Mouse (Mus musculus): ENCODE measurements around the gene Rhag.

The Rhag gene

DNA sequence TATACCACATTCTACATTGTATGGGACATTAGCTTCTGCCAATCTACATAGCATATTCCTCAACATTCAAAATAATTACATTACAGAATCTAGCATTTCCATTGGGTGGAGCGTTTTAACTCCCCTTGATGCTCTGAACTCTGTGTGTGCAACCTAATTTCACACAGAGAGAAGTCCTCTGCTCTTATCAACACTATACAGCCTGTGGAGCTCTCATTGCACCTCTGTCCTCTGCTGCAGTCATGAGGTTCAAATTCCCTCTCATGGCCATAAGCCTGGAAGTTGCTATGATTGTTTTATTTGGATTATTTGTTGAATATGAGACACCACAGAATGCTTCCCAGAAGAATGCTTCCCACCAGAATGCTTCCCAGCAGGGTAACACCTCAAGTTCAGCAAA lies at the start of gene Rhag:
TSS of gene Rhag (plus strand) at position 193 of the 400 bp plus-strand sequence.
- in situ Hi-C loops (cut with MboI; ENCODE audit: low pct_unique_long_range_greater_than_20kb in 1 of 2, low sequenced_read_pairs in 2 of 2, unreplicated experiment in 1 of 2) = no loop called here

DNA sequence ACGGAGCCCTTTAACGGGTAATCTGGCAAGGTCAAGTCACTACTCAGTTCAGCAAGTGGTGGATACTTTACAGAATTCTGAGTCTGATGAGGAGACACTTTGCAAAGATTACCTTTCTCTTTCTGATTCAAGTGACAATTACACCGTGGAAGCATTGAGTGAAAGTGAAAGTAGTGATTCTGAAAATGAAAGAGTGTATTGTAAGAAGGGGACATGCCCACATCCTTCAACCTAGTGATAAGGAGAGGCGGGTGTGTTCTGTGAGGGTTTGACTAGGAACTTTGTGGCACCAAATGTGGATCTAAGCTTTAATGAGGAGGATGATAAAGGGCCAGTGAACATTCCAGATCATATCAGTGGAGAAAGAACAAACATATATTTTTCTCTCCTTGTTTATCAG lies 47.3 kb upstream of the Rhag start:
- in situ Hi-C loops (cut with MboI; ENCODE audit: low pct_unique_long_range_greater_than_20kb in 1 of 2, low sequenced_read_pairs in 2 of 2, unreplicated experiment in 1 of 2) = no loop called here

DNA sequence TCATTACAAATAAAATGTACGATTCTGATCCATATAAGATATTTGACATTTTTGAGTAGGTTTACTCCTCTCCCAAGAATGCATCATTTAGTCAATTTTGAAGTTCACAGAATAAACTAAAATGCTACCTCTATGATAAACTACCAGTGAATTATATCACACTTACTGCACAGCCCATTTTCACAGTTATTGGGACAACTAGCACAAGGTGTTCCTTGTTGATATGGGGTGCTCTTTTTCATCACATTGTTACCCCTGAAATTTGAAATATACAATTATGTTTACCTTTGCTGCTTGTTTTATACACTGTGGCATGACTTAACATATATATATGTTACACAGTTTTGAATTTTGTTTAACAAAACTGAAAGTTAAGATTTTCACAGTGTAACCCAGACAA lies 43.8 kb upstream of the Rhag start:
- in situ Hi-C loops (cut with MboI; ENCODE audit: low pct_unique_long_range_greater_than_20kb in 1 of 2, low sequenced_read_pairs in 2 of 2, unreplicated experiment in 1 of 2) = no loop called here

DNA sequence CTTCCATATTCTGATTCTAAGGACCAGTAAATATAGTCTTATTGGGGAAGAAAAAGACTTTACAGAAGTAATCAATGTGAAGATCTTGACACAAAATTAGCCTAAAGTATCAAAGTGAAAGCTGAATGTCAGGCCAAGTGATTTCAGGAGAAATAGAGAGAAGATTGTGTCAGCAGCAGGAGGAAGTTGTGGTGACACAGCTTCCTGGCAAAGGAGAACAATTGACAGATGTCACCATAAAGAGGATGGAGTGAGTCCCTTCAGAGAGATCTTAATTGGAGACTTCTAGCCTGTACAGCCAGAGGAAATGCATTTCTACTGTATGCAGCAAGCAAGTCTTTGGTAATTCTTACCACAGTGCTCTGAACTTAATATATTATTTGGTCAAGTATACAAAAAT lies 21.0 kb upstream of the Rhag start:
- in situ Hi-C loops (cut with MboI; ENCODE audit: low pct_unique_long_range_greater_than_20kb in 1 of 2, low sequenced_read_pairs in 2 of 2, unreplicated experiment in 1 of 2) = no loop called here

DNA sequence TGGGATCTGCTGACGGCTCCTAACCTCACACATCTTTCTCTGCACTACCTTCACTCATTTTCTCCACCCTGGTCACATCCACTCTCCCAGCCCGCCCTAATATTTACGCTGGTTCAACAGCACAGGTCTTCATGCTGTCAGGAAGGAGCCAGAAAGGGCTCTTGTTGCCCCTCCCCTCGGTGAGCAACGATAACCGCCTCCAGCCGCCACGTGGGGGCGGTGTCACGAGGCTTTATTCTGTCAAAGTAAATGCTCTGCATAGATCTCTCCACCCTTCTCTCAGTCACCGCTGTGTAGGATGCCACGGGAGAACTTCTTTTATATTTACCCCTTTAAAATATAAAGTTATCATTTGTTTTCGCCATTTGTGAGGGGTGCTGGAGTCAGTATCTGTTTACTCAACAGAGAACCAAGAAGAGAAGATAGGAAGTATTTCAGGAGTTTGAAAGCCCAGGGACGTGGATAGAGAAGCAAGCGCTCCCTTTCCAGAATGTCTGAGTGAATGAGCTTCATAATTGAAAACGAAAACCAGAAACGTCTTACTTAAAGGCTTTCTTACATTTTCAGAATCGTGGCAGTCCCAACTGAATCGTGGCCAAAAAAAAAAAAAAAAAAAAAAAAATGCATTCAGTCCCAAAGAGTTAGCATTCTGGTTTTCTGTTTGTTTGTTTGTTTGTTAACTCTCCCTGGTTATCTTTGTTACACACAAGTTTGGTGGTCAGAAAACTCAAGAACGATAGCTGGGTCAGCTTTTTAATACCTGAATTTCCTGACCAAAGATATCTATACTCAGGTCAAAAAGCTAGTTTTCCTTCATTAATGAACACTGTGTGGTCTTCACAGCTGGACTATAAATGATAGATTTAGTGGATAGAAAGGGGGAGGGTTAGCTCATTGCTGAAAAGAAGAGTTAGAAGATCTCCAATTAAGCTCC lies 16.7 kb upstream of the Rhag start:
- in situ Hi-C loops (cut with MboI; ENCODE audit: low pct_unique_long_range_greater_than_20kb in 1 of 2, low sequenced_read_pairs in 2 of 2, unreplicated experiment in 1 of 2) = no loop called here

DNA sequence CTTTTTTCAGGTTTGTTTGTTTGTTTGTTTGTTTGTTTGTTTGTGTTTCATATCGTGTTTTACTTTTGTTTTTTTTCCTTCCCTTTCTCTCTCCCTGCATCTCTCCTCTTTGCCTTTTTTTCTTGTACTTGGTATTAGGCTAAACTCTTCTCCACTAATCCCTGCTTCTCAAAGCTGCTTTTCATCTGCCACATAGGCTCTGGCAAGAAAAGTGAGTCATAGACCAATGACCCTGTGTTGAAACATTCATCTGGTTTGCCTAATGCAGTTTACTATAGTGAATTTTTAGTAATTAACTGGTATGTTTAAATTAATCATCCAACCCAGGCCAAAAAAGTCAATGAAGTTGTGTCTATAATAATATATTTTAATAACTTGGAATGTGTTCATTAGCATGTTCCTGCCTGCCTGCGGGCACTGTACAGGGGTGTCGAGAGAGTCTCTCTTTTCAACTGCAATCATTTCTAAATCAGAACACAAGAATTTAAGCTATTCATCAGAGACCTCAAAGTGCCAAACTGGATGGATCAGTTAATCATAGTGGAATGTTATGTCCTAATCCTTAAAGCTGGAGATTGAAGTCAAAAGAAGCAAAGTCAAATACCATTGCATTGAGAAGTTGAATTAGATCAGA lies 8.1 kb upstream of the Rhag start:
- in situ Hi-C loops (cut with MboI; ENCODE audit: low pct_unique_long_range_greater_than_20kb in 1 of 2, low sequenced_read_pairs in 2 of 2, unreplicated experiment in 1 of 2) = no loop called here

DNA sequence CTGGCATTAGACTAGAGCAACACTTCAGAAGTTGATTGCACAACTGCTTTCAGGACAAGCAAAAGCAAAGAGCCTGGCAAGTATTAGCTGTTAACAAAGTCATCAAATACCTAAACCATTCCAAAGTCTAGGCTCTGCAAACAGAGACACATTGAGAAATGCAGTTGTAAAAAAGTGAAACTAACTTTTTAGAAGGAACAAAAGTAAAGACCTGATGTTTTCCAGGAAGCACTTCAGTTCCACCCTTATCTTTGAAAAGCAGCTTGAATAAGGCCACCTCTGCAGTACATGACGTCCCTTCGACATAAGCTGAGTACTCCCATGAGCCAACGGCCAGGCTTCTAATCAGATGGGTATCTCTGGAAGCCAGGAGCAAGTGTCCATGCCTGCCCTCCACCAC lies 4.4 kb upstream of the Rhag start:
- in situ Hi-C loops (cut with MboI; ENCODE audit: low pct_unique_long_range_greater_than_20kb in 1 of 2, low sequenced_read_pairs in 2 of 2, unreplicated experiment in 1 of 2) = no loop called here

DNA sequence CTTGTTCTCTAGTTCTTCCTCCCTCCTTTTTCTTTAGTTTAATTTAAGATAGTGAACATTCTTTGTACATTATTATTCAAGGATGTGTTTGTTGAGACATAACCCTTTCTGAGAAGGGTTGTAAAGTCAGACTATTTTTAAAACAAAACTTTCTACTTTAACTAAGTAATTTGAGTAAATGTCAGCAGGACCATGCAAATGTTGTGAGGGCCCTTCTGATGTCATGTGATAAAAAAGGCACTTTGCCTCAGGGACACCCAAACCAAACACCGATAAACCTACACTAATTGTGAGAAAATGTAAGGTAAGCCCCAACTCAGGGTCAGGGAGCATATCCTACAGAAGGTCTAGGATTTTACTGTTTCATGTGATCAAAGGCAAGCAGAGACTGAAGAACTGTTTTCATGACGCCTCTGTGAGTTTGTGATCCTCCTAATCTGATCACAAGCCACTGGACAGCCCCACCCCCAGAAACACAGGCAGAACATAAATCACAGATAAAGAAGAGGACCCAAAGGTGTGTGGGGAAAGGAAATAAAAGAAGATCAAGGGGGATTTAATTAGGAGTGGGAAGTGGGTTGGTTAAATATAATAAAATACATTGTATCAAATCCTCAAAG lies 3.9 kb upstream of the Rhag start, which contains the start of gene Crisp2:
TSS of gene Crisp2 (minus strand) at position 51 of the 620 bp plus-strand sequence.
- in situ Hi-C loops (cut with MboI; ENCODE audit: low pct_unique_long_range_greater_than_20kb in 1 of 2, low sequenced_read_pairs in 2 of 2, unreplicated experiment in 1 of 2) = no loop called here

DNA sequence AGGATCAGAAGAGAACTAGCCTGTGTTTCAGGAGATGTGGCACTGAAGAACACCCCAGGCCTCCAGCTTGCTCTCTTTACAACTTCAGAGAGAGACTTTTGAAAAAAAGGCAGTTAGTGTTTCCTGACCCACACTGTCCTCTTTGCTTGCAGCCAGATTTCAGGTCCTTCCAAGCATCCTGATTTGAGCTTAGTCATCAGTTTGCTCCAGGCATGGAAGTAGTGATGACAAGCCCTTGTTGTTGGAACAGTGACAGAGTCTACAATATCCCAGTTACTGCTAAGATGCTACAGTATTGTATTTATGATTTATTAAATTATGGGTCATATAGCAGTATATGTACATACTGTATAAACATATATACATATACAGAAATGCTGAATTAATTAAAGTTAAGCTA lies 2.9 kb upstream of the Rhag start:
- in situ Hi-C loops (cut with MboI; ENCODE audit: low pct_unique_long_range_greater_than_20kb in 1 of 2, low sequenced_read_pairs in 2 of 2, unreplicated experiment in 1 of 2) = no loop called here

DNA sequence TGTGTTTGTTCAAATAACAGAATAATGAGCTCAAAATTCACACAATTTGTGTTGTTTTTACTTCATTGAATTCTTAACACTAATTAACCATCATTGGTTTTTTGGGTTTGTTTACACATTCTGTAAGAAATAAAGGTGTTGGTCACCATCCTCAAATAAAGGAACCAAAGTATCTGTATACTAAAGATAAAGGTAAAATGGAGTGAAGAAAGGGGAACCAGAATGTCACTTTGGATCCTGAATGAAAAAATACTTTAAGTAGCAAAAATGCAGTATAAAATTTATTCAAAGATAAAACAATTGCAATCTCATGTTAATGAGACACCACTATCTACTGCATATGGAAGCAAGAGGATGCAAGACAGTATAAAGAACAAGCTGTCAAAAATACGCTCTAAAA lies 634 bp downstream of the Rhag start:
- in situ Hi-C loops (cut with MboI; ENCODE audit: low pct_unique_long_range_greater_than_20kb in 1 of 2, low sequenced_read_pairs in 2 of 2, unreplicated experiment in 1 of 2) = no loop called here

DNA sequence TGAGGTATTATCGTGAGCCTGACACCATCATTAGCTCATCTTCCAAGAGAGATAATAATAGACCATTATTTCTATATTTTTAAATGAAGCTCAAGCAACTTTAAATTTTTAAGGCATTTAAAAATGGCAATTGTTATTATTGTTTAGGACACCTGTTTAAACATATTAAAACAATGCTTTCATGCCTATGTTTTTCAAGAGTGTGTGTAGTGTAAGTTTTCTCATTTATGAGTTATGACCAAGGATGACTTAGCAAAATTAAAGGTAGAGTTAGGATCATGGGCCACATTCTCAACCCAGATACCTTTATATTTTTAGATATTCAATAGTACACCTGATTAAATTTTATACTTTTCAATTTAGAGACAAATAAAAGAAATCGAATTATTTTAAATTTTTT lies 1.3 kb downstream of the Rhag start:
- in situ Hi-C loops (cut with MboI; ENCODE audit: low pct_unique_long_range_greater_than_20kb in 1 of 2, low sequenced_read_pairs in 2 of 2, unreplicated experiment in 1 of 2) = no loop called here

DNA sequence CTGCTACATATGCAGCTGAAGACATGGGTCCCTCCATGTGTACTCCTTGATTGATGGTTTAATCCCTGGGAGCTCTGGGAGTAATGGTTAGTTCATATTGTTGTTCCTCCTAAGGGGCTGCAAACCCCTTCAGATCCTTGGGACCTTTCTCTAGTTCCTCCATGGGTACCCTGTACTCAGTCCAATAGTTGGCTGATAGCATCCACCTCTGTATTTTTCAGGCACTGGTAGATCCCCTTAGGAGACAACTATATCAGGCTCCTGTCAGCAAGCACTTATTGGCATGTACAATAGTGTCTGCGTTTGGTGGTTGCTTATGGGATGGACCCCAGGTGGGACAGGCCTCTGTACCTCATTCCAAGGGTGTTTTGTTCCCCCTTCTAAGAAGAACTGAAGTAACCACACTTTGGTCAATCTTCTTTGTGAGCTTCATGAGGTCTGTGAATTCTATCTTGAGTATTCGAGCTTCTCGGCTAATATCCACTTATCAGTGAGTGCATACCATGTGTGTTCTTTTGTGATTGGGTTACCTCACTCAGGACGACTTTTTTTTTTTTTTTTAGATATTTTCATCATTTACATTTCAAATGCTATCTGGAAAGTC lies 6.5 kb downstream of the Rhag start:
- in situ Hi-C loops (cut with MboI; ENCODE audit: low pct_unique_long_range_greater_than_20kb in 1 of 2, low sequenced_read_pairs in 2 of 2, unreplicated experiment in 1 of 2) = no loop called here

DNA sequence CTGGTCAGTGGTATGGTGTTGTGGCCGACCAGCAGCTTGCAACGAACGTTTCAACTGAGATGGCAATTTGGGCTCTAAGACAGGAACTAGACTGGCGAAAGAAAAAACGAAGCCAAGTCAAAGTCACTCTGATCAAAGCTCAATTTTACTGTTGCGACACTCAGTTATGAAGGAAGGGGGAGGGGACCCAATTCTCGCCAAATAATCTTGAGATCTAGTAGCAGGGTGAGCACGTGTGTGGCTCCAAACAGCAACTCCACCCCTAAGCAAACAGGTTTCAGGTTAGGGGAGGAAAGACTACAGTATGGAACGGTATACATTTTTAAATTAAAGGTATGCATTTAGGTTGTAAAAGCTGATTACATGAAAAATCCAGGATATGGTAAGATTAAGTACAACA lies 10.6 kb downstream of the Rhag start:
- in situ Hi-C loops (cut with MboI; ENCODE audit: low pct_unique_long_range_greater_than_20kb in 1 of 2, low sequenced_read_pairs in 2 of 2, unreplicated experiment in 1 of 2) = no loop called here

DNA sequence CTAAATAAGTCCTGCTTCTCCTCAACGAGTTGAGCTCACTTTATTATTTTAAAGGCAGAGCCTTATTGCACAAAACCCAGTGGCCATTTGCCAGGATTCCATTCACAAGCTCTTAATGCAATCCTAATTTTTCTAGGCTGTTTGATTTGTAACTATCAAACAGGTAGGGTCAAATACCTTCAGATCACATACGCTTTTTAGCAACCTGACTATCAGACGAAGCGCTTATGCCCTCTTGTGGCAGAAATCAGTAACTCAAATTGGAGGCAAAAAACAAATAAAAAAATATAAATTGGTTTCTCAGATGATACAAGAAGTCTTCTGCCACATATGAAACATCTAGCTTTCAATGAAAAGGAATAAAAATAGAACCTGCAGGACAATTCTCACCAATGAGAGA lies 12.9 kb downstream of the Rhag start:
- in situ Hi-C loops (cut with MboI; ENCODE audit: low pct_unique_long_range_greater_than_20kb in 1 of 2, low sequenced_read_pairs in 2 of 2, unreplicated experiment in 1 of 2) = no loop called here

DNA sequence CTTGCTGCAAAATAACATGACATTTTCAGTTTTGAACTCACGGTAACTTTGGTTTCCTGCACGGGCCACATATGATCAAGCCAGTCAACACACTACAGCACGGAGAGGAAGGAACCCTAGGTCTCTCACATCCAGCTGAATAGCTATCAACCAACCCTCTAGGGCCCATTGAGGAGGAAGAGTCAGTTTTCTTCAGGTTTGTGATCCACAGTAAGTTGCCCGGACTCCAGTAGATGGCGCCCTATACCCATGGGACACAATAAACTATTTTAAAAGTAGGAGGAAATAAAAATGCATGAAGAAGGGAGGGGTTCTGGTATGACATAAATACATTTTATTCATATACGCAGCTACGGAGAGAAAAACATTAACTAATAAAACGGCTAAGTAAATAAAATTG lies 13.6 kb downstream of the Rhag start:
- in situ Hi-C loops (cut with MboI; ENCODE audit: low pct_unique_long_range_greater_than_20kb in 1 of 2, low sequenced_read_pairs in 2 of 2, unreplicated experiment in 1 of 2) = no loop called here

DNA sequence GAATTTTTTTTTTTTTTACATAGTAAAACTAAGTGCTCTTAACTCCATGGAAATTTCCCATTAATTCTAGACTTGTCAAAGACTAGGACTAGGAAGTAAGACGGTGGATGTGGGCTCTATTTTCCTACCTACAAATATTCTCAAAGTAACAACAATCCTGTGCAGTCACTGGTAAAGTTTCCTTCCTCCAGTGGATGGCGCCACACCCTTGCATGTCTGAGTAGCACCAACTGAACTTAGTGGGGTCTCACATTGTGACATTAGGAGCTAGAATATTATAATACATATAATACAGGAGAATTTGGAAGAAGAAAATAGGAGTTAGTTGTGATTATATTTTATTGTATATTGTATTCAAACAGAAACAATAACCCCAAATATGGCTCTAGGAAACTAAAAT lies 20.9 kb downstream of the Rhag start:
- in situ Hi-C loops (cut with MboI; ENCODE audit: low pct_unique_long_range_greater_than_20kb in 1 of 2, low sequenced_read_pairs in 2 of 2, unreplicated experiment in 1 of 2) = loop anchor here in 1 of 2 experiments (10.0 kb wide), 1 partner anchor 63 kb away; no protein-coding TSS in a partner anchor

DNA sequence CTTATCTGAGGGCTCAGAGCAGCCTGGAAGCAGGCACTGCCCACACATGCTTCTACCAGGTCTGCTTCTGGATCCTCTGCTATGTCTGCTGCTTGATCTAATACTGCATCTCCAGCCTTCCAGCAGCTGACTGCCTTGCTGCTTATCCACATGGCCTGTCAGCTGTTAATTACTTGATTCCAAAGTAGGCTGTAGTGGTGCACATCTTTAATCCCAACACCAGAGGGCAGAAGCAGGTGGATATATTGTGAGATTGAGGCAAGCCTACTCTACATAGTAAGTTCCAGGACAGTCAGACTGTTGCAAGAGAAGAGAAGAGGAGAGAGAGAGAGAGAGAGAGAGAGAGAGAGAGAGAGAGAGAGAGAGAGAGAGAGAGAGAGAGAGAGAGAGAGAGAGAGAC lies 26.4 kb downstream of the Rhag start:
- in situ Hi-C loops (cut with MboI; ENCODE audit: low pct_unique_long_range_greater_than_20kb in 1 of 2, low sequenced_read_pairs in 2 of 2, unreplicated experiment in 1 of 2) = loop anchor here in 1 of 2 experiments (10.0 kb wide), 1 partner anchor 57 kb away; no protein-coding TSS in a partner anchor

DNA sequence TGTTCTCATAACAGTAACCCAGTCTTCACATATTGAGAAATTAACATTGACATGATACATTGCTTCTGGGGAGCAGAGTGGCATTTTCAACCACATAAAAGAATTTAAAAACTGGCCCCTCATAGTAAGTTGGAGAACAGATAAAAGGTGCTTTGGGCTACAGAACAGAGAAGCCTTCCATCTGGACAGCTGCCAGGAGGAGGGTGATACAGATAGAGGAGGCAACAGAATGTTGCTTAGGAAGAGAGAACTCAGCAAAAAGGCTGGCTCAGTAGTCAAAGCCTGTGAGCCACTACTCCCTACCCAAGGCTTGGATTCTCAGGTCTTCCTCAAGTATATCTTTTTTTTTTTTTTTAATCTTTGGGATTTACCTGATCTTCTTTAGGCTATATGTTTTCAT lies 44.1 kb downstream of the Rhag start:
- in situ Hi-C loops (cut with MboI; ENCODE audit: low pct_unique_long_range_greater_than_20kb in 1 of 2, low sequenced_read_pairs in 2 of 2, unreplicated experiment in 1 of 2) = no loop called here

Data from mouse embryonic stem cell (cell line).